Mouse (Mus musculus): ENCODE data around the gene Odam. TPM values are rescaled to one million over a fixed set of nuclear protein-coding genes. Genes with fewer than 3 reads are reported as not detected.

Odam gene
- not detected in 2 replicates for polyA plus RNA-seq (2012; rRNA removed; ENCODE audit: low replicate concordance)

DNA sequence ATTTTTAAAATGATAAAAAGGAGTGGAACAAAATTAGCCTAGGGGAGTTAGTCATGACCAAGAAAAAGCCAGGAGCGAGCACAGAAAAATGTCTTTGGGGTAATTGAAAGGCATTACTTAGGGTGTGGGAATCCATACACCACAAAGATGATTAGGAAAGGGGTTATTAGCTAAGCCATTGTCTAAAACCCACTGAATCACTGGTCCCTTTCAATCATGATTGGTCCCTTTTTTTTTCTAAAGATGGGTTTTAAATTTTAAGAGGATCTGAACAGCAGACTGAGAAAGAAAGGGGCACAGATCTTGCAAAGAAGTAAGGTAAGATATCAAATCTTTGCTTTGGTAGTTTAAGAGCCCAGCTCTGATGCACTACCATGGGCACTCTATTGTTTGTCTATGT is at the start of gene Odam:
TSS of gene Odam (plus strand) at position 301 of the 400 bp plus-strand sequence.

DNA sequence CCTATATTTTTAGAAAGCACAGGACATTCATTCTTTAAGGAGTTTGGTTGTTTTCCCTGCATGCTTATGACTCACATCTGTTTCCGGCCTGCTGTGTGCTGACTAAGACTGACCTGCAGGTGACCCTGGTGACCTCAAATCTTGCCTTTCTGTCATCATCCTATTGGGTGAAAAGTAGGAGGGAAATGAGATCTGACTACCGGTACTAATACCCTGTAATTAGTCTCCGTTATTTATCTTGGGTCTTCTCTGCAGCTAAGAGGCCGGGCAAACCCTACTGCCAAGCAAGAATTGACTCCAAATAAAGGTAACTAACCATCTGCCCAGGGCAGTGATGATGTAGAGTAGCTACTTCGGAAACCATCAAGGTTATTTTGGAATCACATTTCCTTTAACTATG is 40.5 kb downstream of the Odam start, which contains the start of gene Csn3:
TSS of gene Csn3 (plus strand) at position 208 of the 400 bp plus-strand sequence.

Other genes starting within 250 kb of the Odam start
- gene Csn1s1, start 218.8 kb upstream of the Odam start, polyA plus RNA-seq (2012; rRNA removed; ENCODE audit: low replicate concordance) = not detected in 2 replicates
- gene Csn2, start 185.4 kb upstream of the Odam start, polyA plus RNA-seq (2012; rRNA removed; ENCODE audit: low replicate concordance) = not detected in 2 replicates
- gene Csn1s2a, start 110.5 kb upstream of the Odam start, polyA plus RNA-seq (2012; rRNA removed; ENCODE audit: low replicate concordance) = not detected in 2 replicates
- gene Csn1s2b, start 76.9 kb upstream of the Odam start, polyA plus RNA-seq (2012; rRNA removed; ENCODE audit: low replicate concordance) = not detected in 2 replicates
- not detected in 2 replicates for gene Prr27, start 59.3 kb upstream of the Odam start, polyA plus RNA-seq (2012; rRNA removed; ENCODE audit: low replicate concordance)
- not detected in 2 replicates for gene Csn3, start 40.5 kb downstream of the Odam start, polyA plus RNA-seq (2012; rRNA removed; ENCODE audit: low replicate concordance)
- not detected in 2 replicates for gene 2310003L06Rik, start 84.4 kb downstream of the Odam start, polyA plus RNA-seq (2012; rRNA removed; ENCODE audit: low replicate concordance)
- not detected in 2 replicates for gene Gm28434, start 84.5 kb downstream of the Odam start, polyA plus RNA-seq (2012; rRNA removed; ENCODE audit: low replicate concordance)
- gene Cabs1, start 94.4 kb downstream of the Odam start, polyA plus RNA-seq (2012; rRNA removed; ENCODE audit: low replicate concordance) = not detected in 2 replicates
- gene Smr3a, start 117.5 kb downstream of the Odam start, polyA plus RNA-seq (2012; rRNA removed; ENCODE audit: low replicate concordance) = not detected in 2 replicates
- gene Smr2, start 201.5 kb downstream of the Odam start, polyA plus RNA-seq (2012; rRNA removed; ENCODE audit: low replicate concordance) = not detected in 2 replicates
- not detected in 2 replicates for gene Gm11116, start 226.5 kb downstream of the Odam start, polyA plus RNA-seq (2012; rRNA removed; ENCODE audit: low replicate concordance)